Mouse (Mus musculus) embryonic facial prominence, embryonic 12.5 days (tissue): Measurements from ENCODE around the gene Ankrd55. TPM values are rescaled to one million over a fixed set of nuclear protein-coding genes. Genes with fewer than 3 reads are reported as not detected.

Experiments
- ATAC-seq: fragments of 200-750 bp; cut with Nextera tagmentation; 2 replicates; pipeline ENCODE4 v1.8.0; 2017; ENCODE audit not compliant: insufficient number of reproducible peaks, insufficient read depth, low FRiP score, low TSS enrichment
- H3K27ac ChIP-seq: fragments of 300-500 bp; sonication (generic); 2 replicates; pipeline ENCODE4 v1.5.1; 2016; ENCODE audit warnings: mild to moderate bottlenecking
- H3K27me3 ChIP-seq: fragments of 300-500 bp; sonication (generic); 2 replicates; pipeline ENCODE4 v1.6.1; 2016; ENCODE audit warnings: mild to moderate bottlenecking, moderate library complexity
- H3K36me3 ChIP-seq: fragments of 300-500 bp; sonication (generic); 2 replicates; pipeline ENCODE4 v1.6.1; 2016; ENCODE audit warnings: mild to moderate bottlenecking
- H3K4me1 ChIP-seq: fragments of 300-500 bp; sonication (generic); 2 replicates; pipeline ENCODE4 v1.6.1; 2016
- H3K4me2 ChIP-seq: fragments of 300-500 bp; sonication (generic); replicated peaks from 2 replicates; pipeline ENCODE4 v1.6.1; 2016; ENCODE audit warnings: mild to moderate bottlenecking, moderate library complexity
- H3K4me3 ChIP-seq: fragments of 300-500 bp; sonication (generic); 2 replicates; pipeline ENCODE4 v1.5.1; 2016; ENCODE audit warnings: mild to moderate bottlenecking
- H3K9ac ChIP-seq: fragments of 300-500 bp; sonication (generic); 2 replicates; pipeline ENCODE4 v1.6.1; 2016; ENCODE audit warnings: mild to moderate bottlenecking, moderate library complexity
- H3K9me3 ChIP-seq: fragments of 300-500 bp; sonication (generic); 2 replicates; pipeline ENCODE4 v1.6.1; 2016; ENCODE audit warnings: mild to moderate bottlenecking, moderate library complexity
- WGBS: fragments of 180-500 bp; shearing (Covaris S2); methylation state at CpG from one replicate; pipeline ENCODE4 v1.1.7; 2016; 5-methylcytosine and 5-hydroxymethylcytosine counted together
- polyA plus RNA-seq: library from polyadenylated mRNA; unstranded; fragments of >200 nt; fragmentation: Nextera tagmentation; extraction: Ambion mirVana; gene quantifications from 2 replicates; pipeline ENCODE4 v1.2.1, GENCODE M21; 2016

Ankrd55 gene
- polyA plus RNA-seq, 1 experiment from 2014 or later, result 1.8 TPM

DNA sequence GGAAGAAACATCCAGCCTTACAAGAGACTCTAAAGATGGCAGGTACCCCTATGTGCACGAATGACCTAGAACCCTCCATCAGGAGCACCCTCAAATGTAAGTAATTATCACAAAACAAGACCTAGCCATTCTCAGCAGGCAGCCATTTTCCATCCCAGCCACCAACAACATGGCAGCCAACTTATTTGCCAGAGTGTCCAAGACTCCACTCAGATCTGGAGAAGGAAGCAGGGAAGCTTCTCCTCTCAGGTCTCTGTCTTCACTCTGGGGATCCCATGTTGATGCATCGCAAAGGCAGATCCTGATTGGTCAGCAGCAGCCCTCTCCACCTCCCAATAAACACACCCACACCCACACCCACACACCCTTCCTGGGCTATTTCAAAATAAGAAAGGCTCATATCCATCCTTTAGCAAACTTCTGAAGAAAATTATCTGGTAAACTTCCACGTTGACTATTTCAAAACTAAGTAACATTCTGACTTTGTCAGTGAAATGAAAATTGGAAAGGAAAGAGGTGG lies 119.0 kb downstream of the Ankrd55 start:
- Histone ChIP-seq H3K27ac (no peak overlapping the region), H3K27me3 (no peaks in the 10 kb centered on the region), H3K4me1 (no peaks in the 10 kb centered on the region), H3K4me3 (no peak overlapping the region), H3K36me3 (no peaks in the 10 kb centered on the region), H3K4me2 (no peak overlapping the region), H3K9me3 (no peaks in the 10 kb centered on the region), H3K9ac (no peak overlapping the region)
- 91% methylated on average over 3 of the region's 3 CpGs for WGBS
- ATAC-seq, result no peak

DNA sequence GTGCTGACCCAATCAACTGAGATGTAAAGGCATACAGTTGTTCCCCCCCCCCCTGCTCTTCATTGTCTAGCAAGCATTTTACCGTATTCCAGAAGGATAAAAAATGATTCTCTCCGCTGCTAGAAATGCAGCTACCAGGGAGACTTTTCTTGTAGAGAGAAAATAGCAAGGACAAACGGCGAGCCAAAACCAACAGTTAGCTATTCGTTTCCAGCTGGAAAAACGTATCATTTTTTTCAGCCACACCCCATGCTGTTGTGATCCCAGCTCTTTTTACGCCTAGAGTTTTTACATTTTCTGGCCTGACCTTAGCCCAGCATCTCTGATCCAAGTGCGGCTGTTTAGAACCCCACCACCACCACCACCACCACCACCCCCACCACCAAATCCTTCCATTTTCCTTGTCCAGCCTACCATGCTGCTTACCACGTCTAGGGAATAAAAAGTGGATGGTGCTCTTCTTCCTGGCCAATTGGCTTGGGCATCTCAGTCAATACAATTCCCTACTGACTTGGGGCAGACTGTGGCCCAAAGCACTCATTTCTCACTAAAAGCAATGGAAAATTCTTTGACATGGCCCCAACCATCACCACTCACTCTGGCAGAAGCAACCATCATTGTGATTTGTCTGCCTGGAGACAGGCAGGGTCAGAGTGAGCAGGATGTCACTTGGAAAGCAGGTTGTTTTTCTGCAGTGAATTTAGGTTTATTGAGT lies 119.7 kb downstream of the Ankrd55 start:
- Histone ChIP-seq H3K4me2 (no peak overlapping the region), H3K27me3 (no peaks in the 10 kb centered on the region), H3K4me1 (no peaks in the 10 kb centered on the region), H3K9ac (no peak overlapping the region), H3K27ac (no peak overlapping the region), H3K36me3 (no peaks in the 10 kb centered on the region), H3K4me3 (no peak overlapping the region), H3K9me3 (no peaks in the 10 kb centered on the region)
- WGBS, result 69% methylated on average over 9 of the region's 9 CpGs
- ATAC-seq, result no peak

DNA sequence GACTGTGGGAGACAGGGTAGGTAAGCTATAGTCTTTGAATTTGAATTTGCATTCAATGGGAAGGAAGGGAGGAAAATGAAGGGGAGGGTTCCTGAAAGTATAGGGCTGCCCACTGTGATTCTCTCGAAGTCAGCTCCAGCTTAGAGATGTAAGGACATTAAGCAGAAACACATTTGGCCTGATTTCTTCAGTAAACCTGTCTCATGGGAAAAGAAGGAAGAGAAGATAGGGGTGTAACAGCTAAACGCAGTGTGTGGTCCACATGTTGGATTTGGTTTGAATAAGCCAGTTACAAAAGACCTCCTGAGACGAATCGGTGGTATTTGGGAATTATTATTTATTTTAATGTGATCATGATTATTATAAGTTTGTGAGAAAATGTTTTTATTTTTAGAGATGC lies 120.5 kb downstream of the Ankrd55 start:
- Histone ChIP-seq H3K36me3 (no peaks in the 10 kb centered on the region), H3K9ac (no peak overlapping the region), H3K4me3 (no peak overlapping the region), H3K9me3 (no peaks in the 10 kb centered on the region), H3K4me1 (no peaks in the 10 kb centered on the region), H3K27ac (no peak overlapping the region), H3K4me2 (no peak overlapping the region), H3K27me3 (no peaks in the 10 kb centered on the region)
- no peak for ATAC-seq
- 54% methylated on average over 4 of the region's 4 CpGs for WGBS

DNA sequence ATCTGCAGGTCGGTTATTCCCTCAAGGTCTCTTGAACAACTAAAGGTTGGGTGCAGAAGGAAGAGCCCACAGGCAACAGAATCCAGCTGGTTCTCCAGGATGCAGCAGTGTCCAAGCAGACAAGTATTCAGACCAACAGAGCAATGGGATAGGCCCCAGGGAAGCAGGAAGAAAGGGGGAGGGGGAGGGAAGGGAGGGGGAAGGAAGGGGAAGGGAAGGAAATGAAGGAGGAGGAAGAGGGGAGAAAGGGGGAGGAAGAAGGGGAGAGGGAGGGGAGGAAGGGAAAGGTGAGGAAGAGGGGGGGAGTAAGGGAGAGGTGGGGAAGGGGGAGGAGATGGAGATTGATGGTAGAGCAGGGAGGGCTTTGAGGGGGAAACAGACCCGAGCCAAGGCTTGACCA lies 121.1 kb downstream of the Ankrd55 start:
- H3K4me1 ChIP-seq, result no peaks in the 10 kb centered on the region
- H3K27ac ChIP-seq, result no peak overlapping the region
- no peak overlapping the region for H3K4me2 ChIP-seq
- no peak overlapping the region for H3K9ac ChIP-seq
- WGBS, result 75% methylated on average over 2 of the region's 2 CpGs
- no peak for ATAC-seq
- no peak overlapping the region for H3K4me3 ChIP-seq
- H3K9me3 ChIP-seq, result no peaks in the 10 kb centered on the region
- H3K36me3 ChIP-seq, result no peaks in the 10 kb centered on the region
- no peaks in the 10 kb centered on the region for H3K27me3 ChIP-seq

DNA sequence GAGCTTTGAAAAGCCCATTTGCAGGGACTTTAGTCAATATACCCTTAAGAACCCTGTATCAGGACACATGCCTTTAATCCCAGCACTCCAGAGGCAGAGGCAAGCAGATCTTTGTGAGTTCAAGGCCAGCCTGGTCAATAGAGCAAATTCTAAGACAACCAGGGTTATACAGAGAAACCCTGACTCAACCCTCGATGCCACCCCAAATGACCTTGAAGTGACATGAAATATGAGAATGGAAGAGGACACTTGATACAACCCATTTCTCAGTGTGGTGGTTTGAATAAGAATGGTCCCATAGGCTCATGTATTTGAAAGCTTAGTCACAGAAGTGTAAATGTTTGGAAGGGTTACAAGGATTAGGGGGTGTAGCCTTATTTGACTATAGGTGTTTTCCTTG lies 121.6 kb downstream of the Ankrd55 start:
- 47% methylated on average over 1 of the region's 1 CpGs for WGBS
- H3K9ac ChIP-seq, result no peak overlapping the region
- no peak overlapping the region for H3K4me2 ChIP-seq
- no peak overlapping the region for H3K4me3 ChIP-seq
- H3K4me1 ChIP-seq, result no peaks in the 10 kb centered on the region
- H3K27ac ChIP-seq, result no peak overlapping the region
- H3K9me3 ChIP-seq, result no peaks in the 10 kb centered on the region
- no peak for ATAC-seq
- H3K36me3 ChIP-seq, result no peaks in the 10 kb centered on the region
- H3K27me3 ChIP-seq, result no peaks in the 10 kb centered on the region

DNA sequence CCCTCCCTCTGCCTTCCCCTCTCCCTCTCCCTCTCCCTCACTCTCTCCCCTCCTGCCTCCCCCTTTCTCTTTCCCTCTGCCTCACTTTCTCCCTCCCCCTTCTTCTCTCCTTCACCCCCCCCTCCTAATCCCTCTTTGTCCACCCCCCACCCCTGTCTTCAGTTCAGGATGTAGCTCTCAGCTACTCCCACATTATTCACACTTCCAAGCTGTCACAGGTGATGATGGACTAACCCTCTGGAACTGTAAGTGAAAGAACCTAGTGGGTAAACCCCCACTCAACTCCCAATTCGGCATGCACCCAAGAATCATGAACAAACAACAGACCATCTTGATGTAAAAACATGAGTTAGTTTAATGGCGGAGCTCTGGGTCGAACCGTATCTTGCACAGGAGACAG lies 122.2 kb downstream of the Ankrd55 start:
- Histone ChIP-seq H3K27me3 (no peaks in the 10 kb centered on the region), H3K9ac (no peak overlapping the region), H3K4me1 (no peaks in the 10 kb centered on the region), H3K4me3 (no peak overlapping the region), H3K27ac (no peak overlapping the region), H3K36me3 (no peaks in the 10 kb centered on the region), H3K9me3 (no peaks in the 10 kb centered on the region), H3K4me2 (no peak overlapping the region)
- no peak for ATAC-seq
- 95% methylated on average over 4 of the region's 4 CpGs for WGBS

DNA sequence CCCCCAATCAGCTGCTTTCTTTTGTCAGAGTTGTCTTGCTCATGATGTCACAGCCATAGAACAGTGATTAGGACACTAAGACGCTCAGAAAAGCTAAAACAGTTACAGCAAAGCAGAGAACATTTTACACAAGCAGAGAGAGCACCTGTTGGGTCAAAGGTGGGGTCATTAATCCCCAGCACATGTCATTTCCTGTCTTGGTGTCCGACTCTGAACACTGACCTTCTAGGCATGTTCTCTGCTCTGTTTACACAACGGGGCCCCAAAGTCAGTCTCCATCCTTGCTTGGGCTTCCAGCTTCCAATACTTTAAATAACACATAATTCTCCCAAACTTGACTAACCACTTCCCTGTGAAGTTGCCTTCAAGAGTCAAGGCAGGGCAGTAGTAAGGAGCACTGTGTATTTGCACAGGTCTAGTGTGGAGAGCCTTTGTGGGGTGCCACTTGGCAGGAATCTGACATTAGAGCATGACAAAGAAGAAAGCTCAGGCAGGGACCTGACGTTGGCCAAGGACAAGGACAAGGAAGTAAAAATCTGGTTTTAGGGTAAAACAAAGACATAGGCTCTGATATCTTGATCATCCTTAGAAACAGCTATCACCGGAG lies 123.1 kb downstream of the Ankrd55 start:
- no peak overlapping the region for H3K4me3 ChIP-seq
- no peaks in the 10 kb centered on the region for H3K36me3 ChIP-seq
- H3K9ac ChIP-seq, result no peak overlapping the region
- H3K4me1 ChIP-seq, result peaks cover 7% of the 10 kb centered on the region
- H3K27me3 ChIP-seq, result no peaks in the 10 kb centered on the region
- no peaks in the 10 kb centered on the region for H3K9me3 ChIP-seq
- no peak overlapping the region for H3K4me2 ChIP-seq
- 58% methylated on average over 5 of the region's 5 CpGs for WGBS
- ATAC-seq, result no peak
- H3K27ac ChIP-seq, result no peak overlapping the region

DNA sequence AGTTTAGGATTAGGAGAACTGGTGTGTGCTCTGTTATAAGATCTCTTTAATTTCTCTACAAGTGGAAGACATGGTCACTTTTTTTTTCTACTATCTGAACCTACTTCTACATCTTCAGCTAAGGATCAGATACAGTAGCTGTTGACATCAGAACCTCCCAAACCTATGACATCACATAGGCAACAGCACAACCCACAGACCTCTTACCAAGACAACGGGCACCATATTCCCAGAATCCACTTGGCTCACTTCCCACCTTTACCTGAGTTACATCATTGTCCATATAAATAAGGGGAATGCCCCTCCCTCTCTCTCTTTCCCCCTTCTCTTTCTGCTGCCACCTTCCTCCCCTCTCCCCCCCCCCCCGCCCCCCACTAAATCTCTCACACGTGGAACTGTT lies 124.0 kb downstream of the Ankrd55 start:
- Histone ChIP-seq H3K9ac (no peak overlapping the region), H3K36me3 (no peaks in the 10 kb centered on the region), H3K4me3 (no peak overlapping the region), H3K4me2 (no peak overlapping the region), H3K27me3 (no peaks in the 10 kb centered on the region), H3K27ac (no peak overlapping the region), H3K9me3 (no peaks in the 10 kb centered on the region), H3K4me1 (peaks cover 16% of the 10 kb centered on the region)
- WGBS, result 63% methylated on average over 2 of the region's 3 CpGs
- no peak for ATAC-seq

DNA sequence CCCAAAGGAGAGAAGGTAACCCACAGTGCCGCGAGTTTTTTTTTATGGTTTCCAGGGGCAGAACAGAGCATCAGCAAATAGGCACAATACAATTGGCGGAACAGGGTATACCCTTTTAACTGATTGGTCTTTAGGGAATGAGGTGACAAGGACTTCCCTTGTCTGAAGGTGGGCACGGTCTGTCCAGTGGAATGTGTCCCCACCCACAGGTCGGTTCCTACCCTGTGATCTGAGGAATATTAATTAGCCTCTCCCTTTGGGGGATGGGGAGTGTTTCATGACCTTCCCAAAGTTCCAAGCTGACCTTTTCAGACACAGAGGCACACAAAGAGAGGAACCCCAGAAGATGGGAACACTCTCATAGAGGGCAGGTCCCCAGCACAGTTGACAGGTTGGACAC lies 124.6 kb downstream of the Ankrd55 start:
- H3K4me3 ChIP-seq, result no peak overlapping the region
- no peaks in the 10 kb centered on the region for H3K27me3 ChIP-seq
- peaks cover 17% of the 10 kb centered on the region for H3K4me1 ChIP-seq
- H3K27ac ChIP-seq, result no peak overlapping the region
- no peaks in the 10 kb centered on the region for H3K9me3 ChIP-seq
- ATAC-seq, result no peak
- H3K4me2 ChIP-seq, result no peak overlapping the region
- no peak overlapping the region for H3K9ac ChIP-seq
- H3K36me3 ChIP-seq, result no peaks in the 10 kb centered on the region
- 74% methylated on average over 5 of the region's 5 CpGs for WGBS

DNA sequence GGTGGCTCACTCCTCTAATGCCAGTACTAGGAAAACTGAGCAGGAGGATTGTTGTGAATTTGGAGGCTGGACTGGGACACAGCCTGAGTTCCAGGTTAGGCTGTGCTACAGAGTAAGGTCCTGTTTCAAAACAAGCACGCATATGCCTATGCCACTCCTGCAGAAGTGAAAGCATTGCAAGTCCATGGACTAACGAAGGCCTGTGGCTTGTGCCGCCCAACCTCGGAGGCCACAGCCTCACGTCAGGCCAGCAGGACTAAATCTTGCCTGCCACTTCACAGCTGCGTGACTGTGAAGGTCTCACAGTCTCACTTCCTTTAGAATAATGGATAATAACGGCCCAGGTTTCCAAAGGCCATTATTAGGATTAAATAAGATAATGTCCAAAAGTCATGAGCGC lies 125.4 kb downstream of the Ankrd55 start:
- H3K27ac ChIP-seq, result no peak overlapping the region
- H3K9ac ChIP-seq, result no peak overlapping the region
- no peak for ATAC-seq
- H3K4me1 ChIP-seq, result peaks cover 17% of the 10 kb centered on the region
- no peak overlapping the region for H3K4me2 ChIP-seq
- no peaks in the 10 kb centered on the region for H3K27me3 ChIP-seq
- no peaks in the 10 kb centered on the region for H3K9me3 ChIP-seq
- no peaks in the 10 kb centered on the region for H3K36me3 ChIP-seq
- 81% methylated on average over 8 of the region's 8 CpGs for WGBS
- H3K4me3 ChIP-seq, result no peak overlapping the region

DNA sequence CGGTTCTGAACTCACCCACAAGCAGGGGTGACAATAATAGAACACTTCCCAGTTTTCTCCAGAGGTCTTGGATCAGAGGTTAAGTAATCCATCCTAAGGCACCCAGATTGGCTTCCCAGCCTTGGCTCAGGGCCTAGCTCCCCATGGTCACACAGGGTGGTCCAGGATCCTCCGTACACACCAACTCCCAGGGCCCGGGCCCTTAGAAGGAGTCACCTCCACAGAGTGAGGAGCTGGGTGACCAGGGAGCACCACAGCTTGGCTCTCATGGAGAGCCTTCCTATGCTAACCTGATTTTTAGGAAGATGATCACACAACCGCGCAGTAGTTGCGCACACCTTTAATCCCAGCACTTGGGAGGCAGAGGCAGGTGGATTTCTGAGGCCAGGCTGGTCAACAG lies 127.6 kb downstream of the Ankrd55 start:
- Histone ChIP-seq H3K27me3 (no peaks in the 10 kb centered on the region), H3K9me3 (no peaks in the 10 kb centered on the region), H3K4me1 (peaks cover 17% of the 10 kb centered on the region), H3K36me3 (no peaks in the 10 kb centered on the region), H3K4me2 (no peak overlapping the region), H3K4me3 (no peak overlapping the region), H3K27ac (peak overlapping the region; percentile 85), H3K9ac (no peak overlapping the region)
- WGBS, result 77% methylated on average over 6 of the region's 6 CpGs
- no peak for ATAC-seq

DNA sequence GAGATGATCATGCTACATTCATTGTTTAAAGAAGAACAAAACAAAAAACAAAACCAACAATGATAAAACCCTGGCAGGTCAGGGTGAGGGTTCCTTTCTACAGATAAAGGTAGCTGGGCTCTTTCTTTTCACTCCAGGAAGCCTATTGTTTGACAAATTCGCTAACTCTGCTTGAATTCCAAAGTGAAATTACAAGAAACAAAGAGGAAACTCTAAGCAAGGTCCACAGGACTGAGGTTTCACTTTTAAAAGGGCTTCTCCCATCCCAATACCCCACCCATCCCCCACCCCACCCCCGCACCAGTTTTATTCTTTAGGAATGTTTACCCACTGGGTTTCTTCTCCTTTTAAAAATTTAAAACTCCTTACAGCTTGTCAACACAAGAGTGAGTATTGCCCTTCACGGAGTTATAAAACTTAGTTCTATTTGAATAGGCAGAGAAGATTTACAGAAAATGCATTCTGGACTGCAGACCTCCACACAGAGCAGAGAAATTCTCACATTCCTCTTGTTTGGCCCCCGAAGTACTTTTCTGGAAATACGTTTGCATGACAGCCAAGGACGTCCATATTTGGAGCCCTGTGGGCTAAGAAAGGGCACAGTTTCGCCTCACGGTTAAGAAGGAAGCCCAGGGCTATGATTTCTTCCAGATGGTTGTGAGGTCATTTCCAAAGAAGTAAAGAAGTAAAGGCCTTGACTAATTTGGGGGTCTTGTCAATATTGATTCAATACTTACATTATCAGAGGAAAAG lies 128.3 kb downstream of the Ankrd55 start:
- Histone ChIP-seq H3K4me1 (peaks cover 17% of the 10 kb centered on the region), H3K4me3 (no peak overlapping the region), H3K36me3 (no peaks in the 10 kb centered on the region), H3K4me2 (no peak overlapping the region; the same call in 1 of the 2 replicates), H3K27me3 (no peaks in the 10 kb centered on the region), H3K27ac (peak overlapping the region; percentile 85), H3K9me3 (no peaks in the 10 kb centered on the region), H3K9ac (no peak overlapping the region)
- ATAC-seq, result peak; percentile 33; the same call in 1 of the 2 replicates
- WGBS, result 10% methylated on average over 8 of the region's 8 CpGs
